Mouse (Mus musculus) cerebellum, adult 2 months (tissue): Measurements from ENCODE around the gene Pik3r2.

Experiments
- CTCF ChIP-seq: fragments of 200-500 bp; IDR thresholded peaks from 2 replicates; pipeline ENCODE4 v1.5.1; 2011; ENCODE audit warnings: low read depth, mild to moderate bottlenecking, control low read depth, low read length, moderate library complexity, borderline replicate concordance; ENCODE audit not compliant: insufficient read depth
- POLR2A ChIP-seq: fragments of 200-500 bp; IDR thresholded peaks from 2 replicates; pipeline ENCODE4 v1.6.1; 2011; ENCODE audit warnings: low read length, control low read depth, borderline replicate concordance; ENCODE audit not compliant: insufficient read depth

- TF ChIP-seq CTCF, result no peak
- no peak for TF ChIP-seq POLR2A
These were observed 56.7 kb downstream of the Pik3r2 start for GRCm38 (mm10) chr8:70719796-70720270.
